Mouse (Mus musculus) CD4-positive naive resting alpha-beta T cell, adult 57 days (primary cell): Measurements from ENCODE around the gene Fgf11. TPM values are rescaled to one million over a fixed set of nuclear protein-coding genes. Genes with fewer than 3 reads are reported as not detected.

Experiments
- total RNA-seq: library from RNA; stranded (reverse); gene quantifications from one replicate; pipeline ENCODE4 v1.2.4, GENCODE M21; 2023

Fgf11 gene
- total RNA-seq = 0.30 TPM

DNA sequence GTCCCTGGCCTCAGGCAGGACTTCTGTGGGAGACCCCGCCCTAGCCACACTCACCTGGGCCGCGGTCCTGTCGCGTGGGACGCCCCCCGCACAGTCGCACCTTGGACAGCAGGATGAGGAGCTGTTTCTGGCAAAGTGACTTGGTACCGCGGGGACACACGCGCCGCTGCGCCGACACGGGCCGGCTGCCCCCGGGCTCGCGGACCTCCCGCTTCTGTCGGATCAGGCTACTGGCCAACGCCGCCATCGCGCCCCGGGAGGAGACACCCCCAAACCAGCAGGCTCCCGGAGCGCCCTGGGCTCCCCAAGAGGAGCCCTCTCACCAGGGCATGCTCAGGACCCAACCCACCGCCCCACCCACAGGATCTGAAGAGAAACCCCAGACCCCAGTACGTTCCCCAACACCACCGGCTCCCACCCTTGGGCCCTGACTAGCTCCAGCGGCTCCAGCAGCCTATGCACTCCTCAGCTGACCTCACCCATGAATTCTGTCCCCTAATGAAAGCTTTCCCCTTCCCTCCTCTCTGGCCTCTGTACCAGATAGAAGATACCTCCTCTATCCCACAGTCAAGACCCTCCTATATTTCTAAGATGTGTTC lies at the start of gene Fgf11:
Fgf11 (minus strand) TSS at position 479 of the 599 bp plus-strand sequence.

GRCm38 (mm10) chr11:69846198-69846680 lies 44.6 kb upstream of the Fgf11 start, which contains the start of gene Plscr3:
Gene Plscr3, plus strand, starts transcription at chr11:69846376.

GRCm38 (mm10) chr11:69837952-69838713 lies 36.5 kb upstream of the Fgf11 start, which contains the start of gene Tmem256:
Gene Tmem256, plus strand, starts transcription at chr11:69838514.

GRCm38 (mm10) chr11:69837604-69837951 lies 35.9 kb upstream of the Fgf11 start, which contains the start of gene Nlgn2:
Gene Nlgn2, minus strand, starts transcription at chr11:69837784.

DNA sequence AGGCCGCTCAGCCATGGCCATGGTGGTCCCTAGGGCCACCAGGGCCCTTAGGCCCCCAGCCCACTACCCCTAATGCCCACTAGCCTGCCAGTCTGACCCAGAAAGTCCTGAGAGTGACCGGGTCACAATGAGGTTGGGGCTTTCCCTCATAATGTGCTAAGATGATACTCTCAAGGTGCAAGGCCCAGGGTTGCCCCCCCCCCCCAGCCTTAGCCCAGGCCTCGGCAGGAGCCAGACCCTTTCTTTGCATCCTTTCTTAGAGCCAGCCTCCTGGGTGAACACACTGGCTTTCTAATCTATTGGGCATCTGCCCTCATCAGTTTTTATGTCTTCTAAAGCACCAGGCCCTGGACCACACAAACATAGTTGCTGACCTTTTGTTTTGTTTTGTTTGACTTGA lies 20.4 kb upstream of the Fgf11 start, which contains the start of gene Spem1:
Spem1 (minus strand) TSS at position 101 of the 400 bp plus-strand sequence.

GRCm38 (mm10) chr11:69818365-69818764 lies 16.7 kb upstream of the Fgf11 start, which contains the start of gene Spem2:
Gene Spem2, minus strand, starts transcription at chr11:69818465.

DNA sequence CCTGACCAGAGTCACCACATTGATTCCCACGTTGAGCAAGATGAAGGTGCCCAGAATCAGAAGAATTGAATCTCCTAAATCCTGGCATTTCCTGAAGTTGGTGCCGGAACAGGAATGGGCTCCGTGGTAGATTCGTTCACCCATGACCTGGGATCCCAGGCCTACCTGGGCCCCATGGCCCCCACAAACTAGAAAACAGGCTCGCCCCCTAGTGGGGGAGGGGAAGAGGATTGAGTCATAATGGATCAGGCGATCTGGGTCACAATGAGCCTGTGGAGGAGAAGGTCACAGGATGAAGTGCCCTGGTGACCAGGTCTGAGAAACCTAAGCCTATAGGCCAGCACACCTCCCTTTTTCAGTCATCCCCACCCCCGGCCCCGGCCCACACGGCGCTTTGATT lies 13.5 kb upstream of the Fgf11 start, which contains the start of gene Gm39566:
Gm39566 (minus strand) TSS at position 144 of the 400 bp plus-strand sequence.

DNA sequence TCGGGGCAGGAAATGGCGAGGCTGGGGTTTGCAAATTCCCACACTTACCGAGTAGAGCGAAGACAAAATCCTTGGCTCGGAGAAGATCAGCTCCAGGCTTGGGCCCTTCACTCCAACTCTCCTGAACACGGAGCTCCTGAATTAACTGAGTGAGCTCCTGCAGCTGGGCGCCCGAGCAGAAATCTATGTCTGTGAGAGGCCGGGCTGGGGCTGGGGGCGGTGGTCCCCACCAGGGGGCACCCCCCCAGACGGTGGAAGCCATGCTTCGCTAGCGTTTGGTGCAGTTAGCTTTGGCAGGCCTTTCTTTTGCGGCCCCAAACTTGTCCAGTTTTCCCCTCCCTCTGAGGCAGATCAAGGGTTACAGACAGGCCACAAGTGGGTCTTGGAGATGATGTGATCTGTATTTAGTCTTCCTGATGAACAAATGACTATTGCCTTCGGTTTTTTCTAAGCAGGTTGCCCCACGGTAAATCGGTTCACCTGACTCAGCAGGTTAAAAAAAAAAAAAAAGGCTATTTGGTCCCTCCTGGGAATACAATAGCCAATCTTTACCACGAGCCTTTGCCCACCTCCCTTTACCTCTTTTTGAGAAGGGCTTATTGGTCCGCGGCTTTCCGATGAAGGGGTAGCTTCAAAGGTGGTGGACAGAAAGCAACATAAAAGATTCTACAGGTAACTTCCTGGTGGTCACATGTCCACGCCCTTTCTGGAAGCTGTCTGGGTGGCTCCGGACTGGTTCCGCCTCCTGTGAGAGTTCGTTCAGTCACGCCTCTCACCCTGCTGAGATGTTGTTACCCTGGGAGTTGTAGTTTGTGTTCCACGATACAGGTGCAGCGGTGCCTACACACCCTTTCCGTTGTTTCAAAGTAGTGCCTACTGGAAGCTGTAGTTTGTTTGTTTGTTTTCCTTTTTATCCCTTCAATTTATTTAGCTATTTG lies 3.6 kb upstream of the Fgf11 start, which contains the start of gene Tmem102:
Tmem102 (minus strand) TSS at position 653 of the 938 bp plus-strand sequence.

GRCm38 (mm10) chr11:69795168-69795982 lies 6.3 kb downstream of the Fgf11 start, which contains the start of gene Chrnb1:
Gene Chrnb1, minus strand, starts transcription at chr11:69795943.

GRCm38 (mm10) chr11:69765221-69766125 lies 36.2 kb downstream of the Fgf11 start, which contains the start of gene Zbtb4:
Gene Zbtb4, plus strand, starts transcription at chr11:69765912.

DNA sequence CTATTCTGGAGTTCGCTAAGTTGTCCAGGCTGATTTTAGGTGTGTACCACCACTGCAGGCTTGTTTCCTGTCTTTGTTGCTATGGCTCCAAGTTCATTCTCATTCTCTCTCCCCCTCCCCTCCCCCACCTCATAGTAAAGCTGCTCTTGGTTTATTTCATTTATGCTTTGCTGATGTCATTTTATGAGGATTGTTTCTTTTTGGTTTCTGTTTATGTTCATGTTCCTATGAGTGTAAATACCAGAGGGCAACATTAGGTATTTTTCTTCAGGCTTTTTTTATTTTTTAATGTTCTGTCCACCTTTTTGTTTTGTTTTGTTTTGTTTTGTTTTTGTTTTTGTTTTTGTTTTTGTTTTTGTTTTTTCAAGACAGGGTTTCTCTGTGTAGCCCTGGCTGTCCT lies 39.8 kb downstream of the Fgf11 start, which contains the start of gene Slc35g3:
Slc35g3 (minus strand) TSS at position 101 of the 400 bp plus-strand sequence.

GRCm38 (mm10) chr11:69758478-69758970 lies 43.1 kb downstream of the Fgf11 start, which contains the start of gene Polr2a:
Gene Polr2a, minus strand, starts transcription at chr11:69758637.

Other genes with a start within 250 kb of the Fgf11 start
- 0.53 TPM for gene Efnb3, start 241.7 kb downstream of the Fgf11 start, total RNA-seq
- gene Wrap53, start 221.6 kb downstream of the Fgf11 start, total RNA-seq = 13.0 TPM
- 144 TPM for gene Trp53, start 221.5 kb downstream of the Fgf11 start, total RNA-seq
- 0.27 TPM for gene Atp1b2, start 195.9 kb downstream of the Fgf11 start, total RNA-seq
- gene Shbg, start 184.0 kb downstream of the Fgf11 start, total RNA-seq = not detected
- gene Sat2, start 179.8 kb downstream of the Fgf11 start, total RNA-seq = not detected
- 80.1 TPM for gene Fxr2, start 168.9 kb downstream of the Fgf11 start, total RNA-seq
- not detected for gene Sox15, start 146.5 kb downstream of the Fgf11 start, total RNA-seq
- 85.2 TPM for gene Mpdu1, start 139.2 kb downstream of the Fgf11 start, total RNA-seq
- gene Cd68, start 135.7 kb downstream of the Fgf11 start, total RNA-seq = 14.8 TPM
- 775 TPM for gene Eif4a1, start 129.4 kb downstream of the Fgf11 start, total RNA-seq
- gene Senp3, start 119.8 kb downstream of the Fgf11 start, total RNA-seq = 109 TPM
- not detected for gene Tnfsf13, start 116.1 kb downstream of the Fgf11 start, total RNA-seq
- gene Tnfsf12, start 106.0 kb downstream of the Fgf11 start, total RNA-seq = 1.7 TPM
- gene Tnfsfm13, start 105.8 kb downstream of the Fgf11 start, total RNA-seq = not detected
- gene Polr2a, start 43.2 kb downstream of the Fgf11 start, total RNA-seq = 176 TPM
- not detected for gene Slc35g3, start 39.9 kb downstream of the Fgf11 start, total RNA-seq
- gene Zbtb4, start 35.9 kb downstream of the Fgf11 start, total RNA-seq = 47.4 TPM
- gene Chrnb1, start 5.9 kb downstream of the Fgf11 start, total RNA-seq = 3.6 TPM
- gene Tmem102, start 3.8 kb upstream of the Fgf11 start, total RNA-seq = not detected
- not detected for gene Gm39566, start 13.4 kb upstream of the Fgf11 start, total RNA-seq
- not detected for gene Spem2, start 16.6 kb upstream of the Fgf11 start, total RNA-seq
- not detected for gene Spem1, start 20.3 kb upstream of the Fgf11 start, total RNA-seq
- 1.0 TPM for gene Nlgn2, start 35.9 kb upstream of the Fgf11 start, total RNA-seq
- 15.1 TPM for gene Tmem256, start 36.7 kb upstream of the Fgf11 start, total RNA-seq
- gene Plscr3, start 44.5 kb upstream of the Fgf11 start, total RNA-seq = 12.0 TPM
- not detected for gene Tnk1, start 56.9 kb upstream of the Fgf11 start, total RNA-seq
- gene Tmem95, start 76.2 kb upstream of the Fgf11 start, total RNA-seq = not detected
- 1.7 TPM for gene Kctd11, start 79.5 kb upstream of the Fgf11 start, total RNA-seq
- 418 TPM for gene Acap1, start 93.7 kb upstream of the Fgf11 start, total RNA-seq
- gene 2810408A11Rik, start 99.1 kb upstream of the Fgf11 start, total RNA-seq = 2.6 TPM
- gene Neurl4, start 99.2 kb upstream of the Fgf11 start, total RNA-seq = 63.0 TPM
- gene Gps2, start 112.0 kb upstream of the Fgf11 start, total RNA-seq = 149 TPM
- gene Eif5a, start 120.1 kb upstream of the Fgf11 start, total RNA-seq = 316 TPM
- not detected for gene Ybx2, start 133.9 kb upstream of the Fgf11 start, total RNA-seq
- not detected for gene Slc2a4, start 146.3 kb upstream of the Fgf11 start, total RNA-seq
- not detected for gene Cldn7, start 162.9 kb upstream of the Fgf11 start, total RNA-seq
- 107 TPM for gene Ctdnep1, start 179.3 kb upstream of the Fgf11 start, total RNA-seq
- gene Elp5, start 180.7 kb upstream of the Fgf11 start, total RNA-seq = 43.9 TPM
- 190 TPM for gene Gabarap, start 189.3 kb upstream of the Fgf11 start, total RNA-seq
- gene Phf23, start 193.9 kb upstream of the Fgf11 start, total RNA-seq = 72.5 TPM
- gene Dvl2, start 198.7 kb upstream of the Fgf11 start, total RNA-seq = 39.2 TPM
- 79.5 TPM for gene Acadvl, start 213.6 kb upstream of the Fgf11 start, total RNA-seq
- gene Dlg4, start 215.1 kb upstream of the Fgf11 start, total RNA-seq = 41.1 TPM